Mouse (Mus musculus) lung, adult 18-20 months (tissue): ENCODE data around the gene Acp6.

Source experiments
- DNase-seq, 2 experiments: peaks; one replicate each; pipeline ENCODE4 v3.0.0; 2022; ENCODE audit warnings: mixed read lengths in 2 of 2

Gene Acp6

GRCm38 (mm10) chr3:97199261-97199660 is 40.7 kb downstream of the Acp6 start:
- no peak for DNase-seq

- DNase-seq = peak; percentile 54 to 74
These were observed 43.4 kb downstream of the Acp6 start for GRCm38 (mm10) chr3:97201943-97202342.

- DNase-seq = peak in 1 of 2 experiments; percentile 29
These were observed 45.3 kb downstream of the Acp6 start for GRCm38 (mm10) chr3:97203880-97204279.

- DNase-seq = no peak
These were observed 47.9 kb downstream of the Acp6 start for GRCm38 (mm10) chr3:97206521-97206920.

- no peak for DNase-seq
These were observed 50.8 kb downstream of the Acp6 start for GRCm38 (mm10) chr3:97209351-97209750.

GRCm38 (mm10) chr3:97211177-97211576 is 52.6 kb downstream of the Acp6 start:
- peak; percentile 37 to 61 for DNase-seq

- DNase-seq = no peak
These were observed 55.3 kb downstream of the Acp6 start for GRCm38 (mm10) chr3:97213871-97214270.

GRCm38 (mm10) chr3:97214439-97214838 is 55.9 kb downstream of the Acp6 start:
- DNase-seq = peak in 1 of 2 experiments; percentile 54

- no peak for DNase-seq
These were observed 56.9 kb downstream of the Acp6 start for GRCm38 (mm10) chr3:97215526-97215925.

- DNase-seq = no peak
These were observed 64.7 kb downstream of the Acp6 start for GRCm38 (mm10) chr3:97223261-97223660.

- no peak for DNase-seq
These were observed 66.7 kb downstream of the Acp6 start for GRCm38 (mm10) chr3:97225231-97225630.

- DNase-seq = no peak
These were observed 68.1 kb downstream of the Acp6 start for GRCm38 (mm10) chr3:97226719-97227118.
